Mouse (Mus musculus) E14TG2a.4 (cell line): ENCODE results near the gene Plcd1.

Experiments used
- CTCF ChIP-seq: conservative IDR thresholded peaks from 2 replicates; pipeline ENCODE4 v1.5.1; 2014; ENCODE audit warnings: low read length
- POU5F1 ChIP-seq: IDR thresholded peaks from 2 replicates; pipeline ENCODE4 v1.6.1; 2014; ENCODE audit warnings: low read length, borderline replicate concordance

DNA sequence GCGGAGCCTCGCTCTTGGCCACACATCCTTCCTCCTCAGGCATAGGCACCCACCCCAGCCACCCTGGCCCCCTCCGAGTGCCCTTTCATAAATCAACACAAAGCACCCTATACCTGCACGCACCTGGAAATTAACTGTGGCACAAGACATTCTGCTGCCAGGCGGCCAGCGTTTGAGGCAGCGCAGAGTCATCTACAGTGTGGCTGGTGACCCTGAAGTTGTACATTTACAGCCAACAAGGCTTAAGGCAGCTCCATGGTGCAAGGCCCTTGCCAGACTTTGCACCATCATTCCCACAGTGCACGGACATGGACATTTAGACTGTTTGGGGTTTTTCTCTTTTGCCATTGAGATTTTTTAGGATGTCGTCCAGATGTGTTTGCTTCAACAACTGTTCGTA, 32.6 kb downstream of the Plcd1 start:
- TF ChIP-seq CTCF = no peak
- TF ChIP-seq POU5F1 = no peak
